Mouse (Mus musculus): Measurements from ENCODE around the gene Irs2. TPM values are rescaled to one million over a fixed set of nuclear protein-coding genes. Genes with fewer than 3 reads are reported as not detected.

Irs2 gene
- total RNA-seq, 2 experiments from 2014 or later: 17.9 to 18.9 TPM

DNA sequence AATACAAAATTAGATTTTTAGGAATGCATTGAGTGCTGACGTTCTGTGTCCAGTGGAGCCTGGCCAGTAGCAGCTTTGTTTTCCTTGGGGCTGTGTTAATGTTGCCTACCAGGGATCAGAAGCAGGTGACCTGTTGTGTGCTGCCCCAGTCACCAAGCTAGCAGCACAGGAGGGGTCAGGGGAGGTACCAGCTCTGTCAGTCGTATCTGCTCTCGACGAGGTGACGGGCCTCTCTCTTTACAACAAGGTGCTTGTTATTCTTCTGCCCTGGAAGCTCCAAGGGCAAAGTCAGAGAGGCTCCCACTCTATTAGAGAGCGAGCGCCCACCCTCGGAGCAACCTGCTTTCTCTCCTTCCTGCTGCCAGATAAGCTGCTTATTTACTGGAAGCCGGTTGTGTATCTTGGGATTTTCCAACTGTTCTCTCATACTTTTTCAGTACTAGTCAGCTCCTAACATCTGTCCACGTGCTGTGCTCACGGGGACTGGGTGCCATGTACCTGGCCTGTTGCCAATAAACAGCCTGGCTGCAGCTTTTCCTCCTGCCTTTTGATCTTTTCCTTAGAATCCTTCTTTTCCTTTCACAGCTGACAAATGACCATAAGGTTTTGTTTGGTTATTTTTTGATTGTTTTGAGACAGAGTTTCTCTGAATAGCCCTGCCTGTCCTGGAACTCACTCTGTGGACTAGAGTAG, 2.8 kb upstream of the Irs2 start:
- intact Hi-C loops (cut with DNase I): no loop called here
- no peak for DNase-seq

DNA sequence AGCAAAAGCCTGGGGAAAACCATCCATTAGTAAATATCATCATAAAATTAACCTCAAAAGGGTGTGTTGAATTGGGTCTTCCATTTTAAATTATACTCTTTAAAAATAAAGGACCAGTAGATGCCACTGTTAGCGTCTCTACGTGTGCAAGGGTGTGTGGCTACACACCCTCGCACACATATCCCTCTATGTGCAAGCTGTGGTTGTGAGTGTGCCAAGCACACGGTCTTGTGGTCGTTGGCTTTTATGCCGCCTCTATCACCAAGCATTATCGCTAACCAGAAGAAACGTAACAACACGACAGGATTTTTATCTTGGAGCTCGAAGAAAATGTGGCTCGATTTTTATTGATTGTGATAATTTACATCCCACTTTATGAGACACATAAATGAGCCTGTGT, 2.1 kb upstream of the Irs2 start:
- intact Hi-C loops (cut with DNase I): no loop called here
- DNase-seq: no peak

DNA sequence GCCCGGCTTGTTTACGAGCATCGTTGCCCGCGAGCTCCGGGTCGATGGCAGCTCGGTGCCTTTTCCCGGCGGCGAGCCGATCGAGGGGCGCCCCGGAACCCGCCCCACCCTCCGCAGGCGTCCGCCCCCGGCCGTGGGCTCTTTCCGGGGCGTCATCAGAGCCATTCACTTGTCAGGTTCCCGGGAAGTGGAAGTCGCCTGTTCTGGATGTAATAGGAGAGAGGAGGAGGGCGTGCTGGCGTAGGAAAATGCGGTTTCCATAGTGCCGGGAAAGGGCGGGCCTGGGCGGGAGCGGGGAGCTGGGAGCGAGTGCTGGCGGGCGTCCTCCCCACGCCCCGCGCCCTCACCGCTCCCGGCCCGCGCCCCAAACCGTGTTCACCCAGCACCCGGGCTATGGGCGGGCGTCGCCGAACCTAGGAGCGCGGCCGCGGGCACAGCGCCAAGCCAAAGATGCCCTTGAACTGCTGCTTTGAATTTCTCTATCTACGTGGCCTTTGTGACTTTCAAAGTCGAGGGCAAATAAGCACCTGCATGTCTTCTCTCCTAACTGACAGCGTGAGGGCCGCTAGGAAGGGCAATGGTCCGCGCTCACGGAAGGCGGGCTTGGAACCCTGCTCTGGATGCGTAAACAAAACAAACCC, 1.3 kb upstream of the Irs2 start:
- intact Hi-C loops (cut with DNase I): loop anchor here (2.0 to 5.0 kb wide), 4 partner anchors 47 to 572 kb away; no protein-coding TSS in a partner anchor
- DNase-seq: peak in 1 of 2 experiments; percentile 63

DNA sequence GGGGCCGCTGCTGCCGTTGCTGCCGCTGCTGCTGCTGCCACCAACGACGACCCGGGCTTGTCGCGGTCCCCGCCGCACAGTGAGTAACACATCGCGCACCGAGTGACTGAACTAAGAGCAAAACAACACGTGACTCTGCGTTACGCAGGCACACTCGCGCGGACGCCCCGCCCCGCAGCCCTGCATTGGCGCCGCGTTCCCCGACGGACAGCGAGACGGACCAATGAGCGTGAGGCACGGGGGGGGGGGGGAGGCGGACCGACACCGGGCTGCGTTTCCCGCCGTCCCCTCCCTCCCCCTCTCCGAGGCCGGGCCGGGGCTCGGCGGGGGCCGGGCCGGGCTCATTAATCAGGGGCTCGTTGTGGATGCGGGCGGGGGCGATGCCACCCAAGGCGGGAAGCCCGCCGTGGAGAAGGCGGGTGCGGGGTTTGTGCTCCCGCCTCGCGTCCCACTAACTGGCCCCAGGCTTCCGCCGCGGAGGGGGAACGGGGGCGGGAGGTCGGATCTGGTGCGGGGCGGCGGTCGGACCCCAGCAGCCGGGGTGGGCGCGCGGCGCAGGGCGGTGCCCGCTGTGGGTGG, 673 bp upstream of the Irs2 start:
- peak; percentile 93 to 96 for DNase-seq
- intact Hi-C loops (cut with DNase I): loop anchor here (2.0 to 5.0 kb wide), 4 partner anchors 47 to 572 kb away; no protein-coding TSS in a partner anchor

DNA sequence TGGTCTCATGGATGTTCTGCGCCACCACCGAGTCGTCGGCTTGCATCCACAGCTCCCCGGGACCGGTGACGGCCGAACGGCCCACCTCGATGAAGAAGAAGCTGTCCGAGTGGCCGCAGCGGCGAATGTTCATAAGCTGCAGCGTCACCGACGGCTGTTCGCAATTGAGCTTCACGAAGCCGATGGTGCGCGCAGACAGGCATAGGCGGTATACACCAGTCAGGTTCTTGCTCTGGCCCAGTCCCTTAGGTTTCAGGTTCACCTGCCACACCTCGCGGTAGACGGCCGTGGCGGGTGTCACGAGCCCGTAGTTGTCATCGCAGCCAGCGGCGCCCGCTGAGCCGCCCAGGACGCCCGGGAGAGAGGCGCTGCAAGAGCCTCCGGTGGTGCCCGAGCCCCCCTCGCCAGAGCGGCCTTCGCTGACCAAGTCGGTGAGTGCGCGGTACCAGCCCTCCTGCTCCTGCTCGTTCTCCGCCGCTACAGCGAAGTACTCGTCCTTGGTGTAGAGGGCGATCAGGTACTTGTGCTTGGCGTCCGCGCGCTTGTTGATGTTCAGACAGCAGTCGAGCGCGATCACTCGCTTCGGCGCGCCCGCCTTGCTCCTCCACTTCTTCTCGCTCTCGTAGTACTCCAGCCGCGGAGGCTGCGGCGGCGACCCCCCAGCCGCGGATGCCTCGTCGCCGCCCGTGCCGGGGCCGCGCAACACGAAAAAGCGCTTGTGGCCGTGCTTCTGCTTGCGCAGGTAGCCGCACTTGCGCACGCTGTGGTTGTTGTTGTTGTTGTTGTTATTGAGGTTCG, 478 bp downstream of the Irs2 start:
- DNase-seq: peak; percentile 30 to 63
- intact Hi-C loops (cut with DNase I): loop anchor here (2.0 to 5.0 kb wide), 5 partner anchors 45 to 570 kb away; no protein-coding TSS in a partner anchor

DNA sequence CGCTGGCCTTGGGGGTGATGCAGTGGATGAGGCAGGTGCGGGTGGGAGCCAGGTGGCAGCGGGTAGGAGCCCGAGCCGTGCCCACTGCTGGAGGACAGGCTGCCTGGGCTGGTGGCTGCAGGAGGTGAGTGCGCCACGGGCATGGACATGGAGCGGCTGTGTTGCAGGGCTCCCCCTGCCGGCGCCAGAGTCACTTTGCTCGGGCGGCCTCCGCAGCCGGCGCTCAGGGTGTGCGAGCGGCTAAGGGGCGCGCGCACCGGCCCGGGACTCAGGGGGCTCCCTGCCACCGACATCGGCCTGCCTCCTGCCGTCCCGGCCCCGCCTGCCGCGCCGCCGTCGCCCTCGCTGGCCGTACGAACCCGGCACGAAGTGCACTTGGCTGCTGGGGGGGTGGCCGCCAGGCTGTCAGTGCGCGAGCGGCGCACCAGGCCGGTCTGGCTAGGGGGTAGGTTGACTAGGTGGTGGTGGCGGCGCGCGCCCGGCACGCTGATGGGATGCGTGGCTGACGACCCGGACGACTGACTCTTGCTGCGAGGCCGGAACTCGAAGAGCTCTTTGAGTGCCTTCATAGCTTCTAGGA, 1.2 kb downstream of the Irs2 start:
- intact Hi-C loops (cut with DNase I): loop anchor here (2.0 to 5.0 kb wide), 4 partner anchors 45 to 570 kb away; no protein-coding TSS in a partner anchor
- peak; percentile 85 to 86 for DNase-seq

DNA sequence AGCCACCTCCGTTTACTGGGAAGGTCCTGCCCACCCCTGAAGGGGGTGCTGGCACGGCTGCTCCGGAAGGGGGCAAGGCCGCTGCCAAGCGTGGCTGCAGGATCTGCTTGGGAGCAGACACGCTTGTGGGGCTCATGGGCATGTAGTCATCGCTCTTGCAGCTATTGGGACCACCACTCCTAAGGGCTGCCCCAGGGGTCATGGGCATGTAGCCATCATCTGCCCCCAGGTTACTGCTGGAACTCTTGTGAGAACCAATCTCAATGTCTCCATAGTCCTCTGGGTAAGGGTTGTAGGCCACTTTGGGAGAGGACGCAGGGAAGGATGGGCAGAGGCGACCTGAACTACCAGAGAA, 2.0 kb downstream of the Irs2 start:
- intact Hi-C loops (cut with DNase I): loop anchor here (2.0 to 5.0 kb wide), 4 partner anchors 44 to 569 kb away; no protein-coding TSS in a partner anchor
- DNase-seq: no peak

DNA sequence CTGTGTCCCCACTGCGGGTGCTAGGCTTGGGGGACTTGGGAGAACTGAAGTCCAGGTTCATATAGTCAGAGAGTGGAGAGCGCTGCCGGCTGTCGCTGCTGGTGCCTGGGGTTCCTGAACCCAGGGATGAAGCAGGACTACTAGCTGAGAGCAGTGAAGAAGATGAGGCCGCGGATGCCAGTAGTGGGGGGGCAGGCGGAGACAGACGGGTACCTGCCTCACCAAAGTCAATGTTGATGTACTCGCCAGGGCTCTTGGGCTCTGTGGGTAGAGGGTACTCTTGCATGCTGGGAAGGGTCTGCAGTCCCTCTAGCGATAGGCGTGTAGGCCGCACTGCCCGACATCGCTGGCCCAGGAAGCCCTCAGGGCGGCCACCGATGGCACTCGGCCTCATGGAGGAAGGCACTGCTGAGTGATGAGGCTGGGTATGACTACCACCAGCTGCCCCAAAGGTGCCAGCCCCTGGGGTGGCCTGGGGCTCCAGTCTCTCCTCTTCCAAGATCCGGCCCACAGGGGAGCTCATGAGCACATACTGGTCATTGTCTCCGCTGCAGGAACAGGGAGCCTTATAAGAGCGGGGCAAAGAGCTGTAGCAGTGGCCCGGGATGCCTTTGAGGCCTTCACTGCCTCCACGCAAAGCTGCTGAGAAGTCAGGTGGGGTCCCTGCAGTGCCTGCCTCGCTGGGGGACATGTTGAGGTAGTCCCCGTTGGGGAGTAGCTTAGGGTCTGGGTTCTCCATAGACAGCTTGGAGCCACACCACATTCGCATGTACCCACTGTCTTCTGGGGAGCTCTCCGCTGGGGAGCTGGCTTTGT, 2.6 kb downstream of the Irs2 start:
- intact Hi-C loops (cut with DNase I): loop anchor here (2.0 to 5.0 kb wide), 4 partner anchors 43 to 568 kb away; no protein-coding TSS in a partner anchor
- DNase-seq: no peak

DNA sequence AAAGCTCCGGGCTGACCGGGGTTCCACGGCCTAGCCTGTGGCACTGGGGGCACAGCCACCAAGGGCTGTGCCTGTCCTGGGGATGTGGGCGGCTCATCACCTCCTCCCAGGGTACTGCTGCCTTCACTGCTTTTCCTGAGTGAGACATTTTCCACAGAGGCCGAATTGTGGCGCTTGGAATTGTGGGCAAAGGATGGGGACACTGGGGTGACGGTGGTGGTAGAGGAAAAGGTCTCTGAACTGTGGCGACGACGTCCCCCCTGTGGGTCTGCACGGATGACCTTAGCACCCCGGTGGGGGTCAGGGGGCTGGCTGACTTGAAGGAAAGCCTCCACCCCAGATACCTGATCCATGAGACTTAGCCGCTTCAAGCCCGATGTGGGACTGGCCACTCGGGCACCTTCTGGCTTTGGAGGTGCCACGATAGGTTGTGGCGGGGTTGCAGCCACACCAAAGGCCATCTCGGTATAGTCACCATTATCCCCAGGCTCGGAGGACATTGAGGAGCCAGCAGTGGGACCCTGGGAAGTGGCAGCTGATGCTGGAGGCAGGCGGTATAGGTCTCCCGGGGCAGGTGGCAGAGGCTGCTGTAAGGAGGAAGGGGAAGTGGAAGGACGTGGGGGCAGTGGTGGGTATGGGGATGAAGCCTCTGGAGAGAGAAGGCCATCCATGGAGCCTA, 3.3 kb downstream of the Irs2 start:
- DNase-seq: no peak
- intact Hi-C loops (cut with DNase I): loop anchor here (5.0 kb wide), 3 partner anchors 43 to 568 kb away; no protein-coding TSS in a partner anchor

DNA sequence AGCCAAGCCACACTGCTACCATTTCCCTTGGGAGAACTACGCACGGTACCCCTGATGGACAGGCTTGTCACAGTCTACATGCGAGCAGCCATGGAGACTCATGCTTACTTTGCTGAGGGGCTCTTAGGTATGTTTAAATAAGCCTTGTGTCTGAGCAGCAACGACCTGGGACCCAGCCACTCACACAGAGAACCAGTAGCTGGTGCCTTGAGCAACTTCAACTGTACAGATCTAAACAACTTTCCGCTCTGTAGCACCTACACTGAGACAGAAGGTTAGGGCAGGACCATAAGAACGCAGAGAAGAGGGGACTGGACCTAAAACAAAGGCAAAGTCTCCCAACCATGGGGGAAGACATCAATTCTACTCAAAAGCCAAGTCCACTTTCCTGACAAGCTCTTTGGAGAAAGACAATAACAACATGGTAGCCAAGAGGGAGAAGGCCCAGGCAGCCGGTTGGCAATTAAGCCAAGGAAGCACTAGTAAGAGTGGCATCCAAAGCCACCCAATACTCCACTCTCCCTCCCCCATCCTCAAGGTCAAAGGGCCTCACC, 4.3 kb downstream of the Irs2 start:
- no peak for DNase-seq
- intact Hi-C loops (cut with DNase I): no loop called here

DNA sequence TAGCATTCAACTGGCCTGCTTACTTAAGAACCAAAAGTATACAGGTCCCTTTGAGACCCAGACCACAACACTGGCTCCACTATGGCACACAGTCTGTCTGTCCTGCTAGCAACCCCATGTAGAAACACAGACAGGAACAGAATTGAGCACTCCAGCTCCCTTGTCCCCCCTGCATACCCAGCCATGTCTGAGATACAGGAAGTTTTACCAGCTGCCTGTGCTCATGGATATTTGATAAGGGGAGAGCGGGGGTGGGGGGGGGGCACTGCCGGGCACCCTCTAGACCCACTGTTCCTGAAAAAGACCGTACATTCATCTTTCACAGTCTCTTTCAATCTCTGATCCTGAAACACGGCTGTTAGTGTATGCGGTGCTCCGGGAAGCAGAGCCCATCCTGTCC, 5.0 kb downstream of the Irs2 start:
- no peak for DNase-seq
- intact Hi-C loops (cut with DNase I): no loop called here

DNA sequence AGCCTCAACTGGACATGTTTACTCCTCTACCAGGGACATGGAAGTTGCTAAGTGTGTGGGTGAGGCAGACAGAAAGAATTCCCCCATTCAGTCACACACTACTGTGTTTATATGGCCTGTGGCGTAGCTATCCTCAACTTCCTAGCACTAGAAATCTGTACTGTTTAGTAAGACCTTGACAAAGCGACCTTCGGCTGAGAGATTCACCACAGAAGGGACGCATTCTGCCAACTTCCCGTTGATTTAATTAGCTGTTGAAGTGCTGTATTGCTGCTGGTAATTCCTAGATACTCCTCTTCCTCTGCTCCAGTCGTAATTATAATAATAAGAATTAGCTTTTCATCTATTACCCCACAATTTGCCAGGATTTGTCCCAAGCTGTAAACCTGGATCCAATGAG, 5.4 kb downstream of the Irs2 start:
- no peak for DNase-seq
- intact Hi-C loops (cut with DNase I): no loop called here

DNA sequence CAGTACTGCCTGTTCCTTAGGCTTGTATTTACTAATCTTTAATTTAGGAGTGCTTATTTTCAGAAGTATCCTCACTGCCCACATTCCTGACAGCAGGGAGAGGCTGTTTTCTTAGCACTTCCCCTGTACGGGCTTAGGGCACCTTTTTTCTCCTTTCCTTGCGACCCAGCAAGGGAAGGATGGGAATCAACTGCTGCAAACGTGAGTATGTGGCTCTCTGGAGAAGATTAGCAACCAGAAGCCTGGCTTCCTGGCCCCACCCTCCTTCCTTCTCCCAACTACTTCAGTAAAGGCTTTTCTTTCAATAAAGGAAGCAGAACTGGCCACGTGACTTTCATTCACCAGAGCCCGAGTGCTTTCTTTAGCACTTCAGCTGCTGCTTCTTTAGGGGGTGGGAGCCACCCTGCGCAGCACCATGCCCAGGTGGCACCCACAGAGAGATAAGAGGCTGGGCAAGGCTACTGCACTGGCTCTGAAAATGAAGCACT, 7.2 kb downstream of the Irs2 start:
- intact Hi-C loops (cut with DNase I): no loop called here
- DNase-seq: no peak

DNA sequence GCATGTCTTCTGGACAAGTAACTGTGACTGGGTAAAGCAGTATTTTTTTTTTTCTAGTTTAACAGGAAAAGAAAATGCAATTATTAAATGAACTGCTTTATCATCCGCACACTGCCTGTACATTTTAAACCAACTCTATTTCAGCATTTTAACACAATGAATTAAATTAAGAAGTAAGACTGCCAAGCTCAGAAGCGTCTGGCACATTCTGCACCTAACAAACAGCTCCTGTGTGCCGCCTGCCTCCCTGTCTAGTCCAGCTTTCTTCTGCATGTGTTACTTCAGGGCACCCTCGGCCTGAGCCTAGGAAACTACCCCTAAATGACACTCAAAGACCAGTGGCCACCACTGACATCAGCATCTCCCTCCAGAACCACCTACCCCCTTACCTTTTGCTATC, 8.7 kb downstream of the Irs2 start:
- no peak for DNase-seq
- intact Hi-C loops (cut with DNase I): no loop called here

DNA sequence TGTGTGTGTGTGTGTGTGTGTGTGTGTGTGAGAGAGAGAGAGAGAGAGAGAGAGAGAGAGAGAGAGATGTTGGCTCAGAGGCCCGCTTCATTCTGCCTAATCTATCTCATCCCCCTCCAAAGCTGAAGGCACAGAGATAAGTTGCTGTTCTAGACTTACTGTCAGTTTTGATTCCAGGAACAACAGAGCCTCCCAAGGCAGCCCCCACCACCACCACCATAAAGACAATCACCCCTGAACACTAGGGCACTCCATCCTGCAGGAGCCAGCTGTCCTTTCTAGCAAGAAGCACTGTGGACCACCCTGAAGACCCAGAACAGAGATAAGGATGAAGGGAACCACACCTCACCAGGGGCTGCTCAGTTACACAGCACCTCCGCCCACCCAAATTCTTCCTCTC, 12.0 kb downstream of the Irs2 start:
- no peak for DNase-seq
- intact Hi-C loops (cut with DNase I): no loop called here

DNA sequence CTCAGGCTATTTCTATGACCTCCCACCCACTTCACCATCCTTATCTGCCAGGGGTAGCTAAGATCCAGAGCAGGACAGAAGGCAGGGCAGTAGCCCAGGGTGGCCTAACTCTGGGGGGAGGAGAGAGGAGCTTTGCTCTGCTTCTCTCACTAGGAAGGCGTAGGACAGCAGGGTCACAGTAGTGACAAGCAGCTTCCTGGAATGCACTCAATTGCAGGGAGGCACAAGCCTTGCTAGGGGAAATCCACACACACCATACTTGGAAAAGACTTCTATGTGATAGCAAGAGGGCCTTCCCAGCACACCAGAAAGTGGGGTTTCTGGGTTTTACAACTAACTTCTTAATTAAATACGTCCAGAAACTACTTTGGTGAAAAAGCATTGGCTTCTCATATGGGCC, 12.5 kb downstream of the Irs2 start:
- no peak for DNase-seq
- intact Hi-C loops (cut with DNase I): no loop called here

DNA sequence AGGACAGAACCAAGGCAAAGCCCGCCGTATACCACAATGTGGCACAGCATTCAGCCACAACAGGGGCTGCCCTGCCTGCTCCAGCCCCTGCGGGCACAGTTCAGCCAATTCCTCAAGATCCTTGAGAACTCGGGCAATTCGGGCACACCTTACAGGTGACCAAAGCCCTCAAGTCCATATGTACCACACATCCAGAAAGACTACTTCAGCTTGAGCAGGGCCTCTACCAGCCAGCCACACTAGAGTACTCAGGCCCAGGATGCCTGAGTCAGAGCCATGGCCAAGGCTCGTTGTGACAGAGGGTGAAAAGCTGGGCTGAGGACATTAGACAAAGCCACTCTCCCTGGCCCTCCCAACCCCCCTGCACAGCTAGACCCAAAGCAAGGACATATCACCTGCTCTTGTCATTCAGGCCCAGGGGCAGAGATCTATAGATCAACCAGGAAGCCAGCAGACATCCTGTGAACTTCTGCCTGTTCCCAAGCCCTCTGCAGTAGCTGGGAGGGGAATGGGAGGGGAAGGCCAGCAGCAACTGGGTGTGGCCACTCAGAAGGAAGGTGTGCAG, 13.8 kb downstream of the Irs2 start:
- DNase-seq: no peak
- intact Hi-C loops (cut with DNase I): no loop called here

DNA sequence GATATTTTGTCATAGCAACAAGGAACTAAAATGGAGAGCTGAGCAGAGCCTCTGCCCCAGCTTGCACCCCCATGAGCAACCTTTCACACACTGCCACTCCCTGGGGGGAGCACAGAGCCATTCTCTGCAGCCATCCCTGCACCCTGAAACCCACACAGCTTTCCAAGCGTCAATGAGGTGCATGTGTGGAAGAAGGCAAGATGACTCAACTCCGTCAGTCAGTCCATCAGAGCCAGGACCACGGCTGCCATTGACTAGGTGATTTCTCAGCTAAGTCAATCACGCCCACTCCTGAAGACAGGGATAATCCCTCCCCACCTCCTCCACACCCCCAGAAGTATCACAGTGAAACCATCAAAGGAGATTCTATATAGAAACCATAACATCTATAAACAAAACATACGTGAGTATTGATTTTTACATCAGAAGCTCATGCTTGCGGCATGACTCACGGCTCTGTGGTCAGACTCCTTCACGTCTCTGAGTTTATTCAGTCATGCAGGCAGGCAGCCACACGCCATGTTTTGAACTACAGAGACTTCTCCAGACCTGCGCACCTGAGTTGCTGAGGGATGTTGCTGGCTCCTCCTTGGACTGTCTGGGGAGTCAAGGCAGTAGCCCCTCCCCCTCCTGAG, 14.6 kb downstream of the Irs2 start:
- DNase-seq: no peak
- intact Hi-C loops (cut with DNase I): no loop called here

Measured in gastrocnemius, postnatal 36 days (tissue).